Mouse (Mus musculus): Measurements from ENCODE around the gene Fbxo11. TPM values are rescaled to one million over a fixed set of nuclear protein-coding genes. Genes with fewer than 3 reads are reported as not detected.

Gene Fbxo11
- total RNA-seq, 4 experiments from 2014 or later = 109 to 125 (median 118) TPM

- DNase-seq (ENCODE audit: low spot score in 2 of 2) = no peak
Measured at GRCm38 (mm10) chr17:88067202-88067901, 2.3 kb upstream of the Fbxo11 start.

GRCm38 (mm10) chr17:88066799-88067198 lies 1.7 kb upstream of the Fbxo11 start:
- no peak for DNase-seq (ENCODE audit: low spot score in 2 of 2)

- peak; percentile 86 to 90 for DNase-seq (ENCODE audit: low spot score in 2 of 2)
Measured at GRCm38 (mm10) chr17:88065801-88066646, 933 bp upstream of the Fbxo11 start.

GRCm38 (mm10) chr17:88064347-88065030 lies 602 bp downstream of the Fbxo11 start:
- DNase-seq (ENCODE audit: low spot score in 2 of 2) = peak; percentile 36 to 49

GRCm38 (mm10) chr17:88063980-88064346 lies 1.1 kb downstream of the Fbxo11 start:
- DNase-seq (ENCODE audit: low spot score in 2 of 2) = peak; percentile 54 to 69

- DNase-seq (ENCODE audit: low spot score in 2 of 2) = no peak
Measured at GRCm38 (mm10) chr17:88062860-88063580, 2.1 kb downstream of the Fbxo11 start.

- DNase-seq (ENCODE audit: low spot score in 2 of 2) = no peak
Measured at GRCm38 (mm10) chr17:88061942-88062341, 3.1 kb downstream of the Fbxo11 start.

- no peak for DNase-seq (ENCODE audit: low spot score in 2 of 2)
Measured at GRCm38 (mm10) chr17:88058280-88058679, 6.8 kb downstream of the Fbxo11 start.

GRCm38 (mm10) chr17:88057846-88058245 lies 7.2 kb downstream of the Fbxo11 start:
- DNase-seq (ENCODE audit: low spot score in 2 of 2) = no peak

GRCm38 (mm10) chr17:88051679-88052078 lies 13.4 kb downstream of the Fbxo11 start:
- no peak for DNase-seq (ENCODE audit: low spot score in 2 of 2)

- no peak for DNase-seq (ENCODE audit: low spot score in 2 of 2)
Measured at GRCm38 (mm10) chr17:88050892-88051291, 14.2 kb downstream of the Fbxo11 start.

- DNase-seq (ENCODE audit: low spot score in 2 of 2) = no peak
Measured at GRCm38 (mm10) chr17:88050318-88050717, 14.8 kb downstream of the Fbxo11 start.

GRCm38 (mm10) chr17:88042099-88043086 lies 22.7 kb downstream of the Fbxo11 start:
- DNase-seq (ENCODE audit: low spot score in 2 of 2) = no peak

- no peak for DNase-seq (ENCODE audit: low spot score in 2 of 2)
Measured at GRCm38 (mm10) chr17:88040810-88041209, 24.3 kb downstream of the Fbxo11 start.

- no peak for DNase-seq (ENCODE audit: low spot score in 2 of 2)
Measured at GRCm38 (mm10) chr17:88034418-88034817, 30.7 kb downstream of the Fbxo11 start.

GRCm38 (mm10) chr17:88031755-88032154 lies 33.3 kb downstream of the Fbxo11 start:
- DNase-seq (ENCODE audit: low spot score in 2 of 2) = no peak

- DNase-seq (ENCODE audit: low spot score in 2 of 2) = peak; percentile 17 to 34
Measured at GRCm38 (mm10) chr17:88029194-88029970, 35.7 kb downstream of the Fbxo11 start.

GRCm38 (mm10) chr17:88025227-88025626 lies 39.9 kb downstream of the Fbxo11 start:
- peak in 1 of 2 experiments; percentile 30 for DNase-seq (ENCODE audit: low spot score in 2 of 2)

- no peak for DNase-seq (ENCODE audit: low spot score in 2 of 2)
Measured at GRCm38 (mm10) chr17:88023924-88024323, 41.2 kb downstream of the Fbxo11 start.

Data from layer of hippocampus, adult 8-10 months (tissue).